Mouse (Mus musculus) cerebellum, adult 9-11 months (tissue): ENCODE results near the gene Eif3a.

Experiments
- DNase-seq: peaks from one replicate; pipeline ENCODE4 v3.0.0; 2022

Eif3a gene

DNA sequence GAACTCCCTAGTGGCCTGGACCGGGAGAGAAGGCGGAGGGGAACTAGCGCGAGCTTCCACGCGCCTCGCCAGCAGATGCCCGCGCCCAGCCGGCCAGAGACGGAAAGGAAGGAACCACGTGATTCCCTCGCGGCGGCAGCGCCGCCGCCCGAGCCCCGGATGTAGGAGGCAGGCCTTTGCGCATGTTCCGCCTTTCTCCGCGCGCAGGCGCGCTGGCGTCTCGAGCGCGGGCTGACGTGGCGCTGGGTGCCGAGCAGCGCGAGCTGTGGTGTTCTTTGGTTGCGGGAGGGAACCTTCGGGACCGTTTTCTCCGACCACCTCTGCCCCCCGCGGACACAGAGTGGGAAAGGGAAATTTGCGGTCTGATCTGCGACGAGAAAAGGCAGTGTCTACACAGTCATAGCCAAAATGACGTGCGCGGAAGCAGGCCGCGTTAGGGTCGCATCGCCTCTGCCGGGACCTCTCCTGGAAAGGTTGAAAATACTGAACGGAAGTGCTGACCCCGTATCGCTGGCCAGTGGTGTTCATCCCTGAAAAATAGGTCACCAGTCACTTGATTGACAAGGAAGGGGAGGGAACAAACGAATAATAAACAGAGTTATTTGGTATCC, at the start of gene Eif3a:
TSS of gene Eif3a (minus strand) at position 108 of the 611 bp plus-strand sequence.
- peak; percentile 96 for DNase-seq

- DNase-seq: peak; percentile 52
These were observed 47.3 kb upstream of the Eif3a start for GRCm38 (mm10) chr19:60837747-60838146.

DNA sequence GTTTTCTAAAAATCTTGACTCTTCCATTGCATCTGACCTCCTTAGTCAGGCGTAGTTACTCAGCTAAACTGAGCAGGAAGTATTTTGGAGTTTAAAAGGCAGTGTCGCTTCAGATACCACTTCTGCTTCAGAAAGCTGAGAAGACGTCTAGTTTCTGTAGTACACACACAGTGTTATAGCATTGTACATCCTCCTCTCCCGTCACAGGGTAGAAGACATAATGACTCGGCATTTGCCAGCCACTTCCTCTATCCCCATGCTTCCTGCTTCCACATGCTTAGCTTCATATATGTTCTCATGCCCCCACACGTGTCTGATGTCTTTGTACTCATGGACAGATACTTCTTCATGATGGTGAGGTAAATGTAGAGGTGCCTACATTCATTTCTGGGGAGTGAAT, 28.2 kb upstream of the Eif3a start:
- no peak for DNase-seq

DNA sequence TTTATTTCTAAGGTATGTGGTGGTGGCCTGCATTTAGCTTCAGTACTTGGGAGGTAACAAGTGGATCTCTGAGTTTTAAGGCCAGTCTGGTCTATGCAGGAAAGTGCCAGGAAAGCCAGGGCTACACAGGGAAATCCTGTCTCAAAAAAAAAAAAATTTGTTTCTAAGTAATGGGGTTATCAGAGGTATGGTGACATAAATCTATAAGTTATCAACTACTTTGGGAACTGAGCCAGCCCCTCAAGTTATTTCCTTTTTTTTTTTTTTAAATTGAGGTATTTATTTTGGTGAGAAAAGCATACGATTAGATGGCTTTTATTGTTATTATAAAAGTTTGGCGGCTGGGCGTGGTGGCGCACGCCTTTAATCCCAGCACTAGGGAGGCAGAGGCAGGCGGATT, 22.7 kb upstream of the Eif3a start:
- DNase-seq: no peak

GRCm38 (mm10) chr19:60812036-60812389, 21.6 kb upstream of the Eif3a start:
- DNase-seq: no peak

GRCm38 (mm10) chr19:60811098-60812035, 20.9 kb upstream of the Eif3a start, which contains the start of gene Fam45a:
Fam45a (plus strand) TSS chr19:60811585.
- peak; percentile 93 for DNase-seq

DNA sequence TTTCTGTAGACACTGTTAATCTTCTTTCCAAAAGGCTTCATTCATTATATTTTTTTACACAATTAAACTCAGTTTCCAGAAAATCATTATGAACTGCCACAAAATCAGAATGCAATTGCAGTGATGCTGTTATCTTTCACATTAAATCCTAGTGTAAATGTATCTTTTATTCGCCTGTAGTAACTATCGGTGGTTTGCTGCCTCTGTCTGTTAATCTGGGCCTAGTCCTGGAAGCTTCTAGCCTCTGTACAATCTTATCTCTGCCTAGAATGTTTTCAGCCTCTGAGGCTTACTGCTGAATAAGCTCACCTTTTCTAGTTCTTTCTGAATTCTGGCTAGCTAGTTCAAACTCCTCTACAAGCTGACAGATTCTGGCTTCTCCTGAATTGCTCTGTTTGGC, 19.5 kb upstream of the Eif3a start:
- DNase-seq: no peak

GRCm38 (mm10) chr19:60804903-60805302, 14.4 kb upstream of the Eif3a start:
- DNase-seq: no peak

DNA sequence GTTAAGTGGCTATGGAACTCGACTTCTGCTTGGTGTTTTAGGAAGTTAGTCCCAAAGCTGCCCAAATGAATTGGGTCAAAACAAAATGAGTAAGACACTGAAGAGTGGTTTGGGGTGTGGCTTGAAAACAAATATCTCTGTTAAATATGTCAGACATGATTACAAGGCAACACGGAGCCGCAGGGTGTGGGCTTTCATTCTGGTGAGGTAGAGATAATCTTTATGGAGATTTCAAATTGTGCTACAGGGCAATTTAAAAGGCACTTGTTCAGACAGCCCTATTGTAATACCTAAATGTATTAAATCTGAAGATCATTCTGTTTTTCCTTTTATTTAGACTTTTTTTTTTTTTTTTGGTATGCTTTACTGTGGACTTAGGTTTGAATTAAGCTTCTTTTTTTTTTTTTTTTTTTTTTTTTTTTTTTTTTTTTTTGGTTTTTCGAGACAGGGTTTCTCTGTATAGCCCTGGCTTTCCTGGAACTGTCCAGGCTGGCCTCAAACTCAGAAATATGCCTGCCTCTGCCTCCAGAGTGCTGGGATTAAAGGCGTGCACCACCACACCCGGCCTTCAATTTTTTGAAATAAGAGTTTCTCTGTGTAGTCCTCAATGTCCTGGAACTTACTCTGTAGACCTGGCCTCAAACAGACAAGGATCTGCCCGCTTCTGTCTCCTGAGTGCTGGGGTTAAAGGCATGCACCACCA, 9.6 kb upstream of the Eif3a start:
- DNase-seq: no peak

- DNase-seq: no peak
These were observed 7.0 kb upstream of the Eif3a start for GRCm38 (mm10) chr19:60797415-60797814.

DNA sequence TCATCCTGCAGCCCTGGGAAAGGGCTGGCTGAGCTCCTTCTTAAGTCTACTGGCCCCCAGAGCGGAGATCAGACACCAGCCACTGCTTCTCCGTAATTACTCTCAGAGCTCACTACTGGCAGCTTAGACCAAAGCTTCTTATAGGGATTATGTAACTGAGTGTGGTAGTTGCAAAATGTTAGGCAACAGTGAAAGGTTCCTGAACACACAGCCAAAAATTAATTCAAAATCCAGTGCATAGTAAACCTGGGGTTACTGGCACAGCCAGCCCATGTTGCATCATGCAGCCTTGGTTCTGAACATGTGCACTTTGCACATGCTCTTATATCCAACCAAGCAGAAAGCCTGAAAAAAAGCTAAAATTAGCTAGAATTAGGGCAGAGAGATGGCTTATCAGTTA, 4.8 kb upstream of the Eif3a start:
- no peak for DNase-seq

DNA sequence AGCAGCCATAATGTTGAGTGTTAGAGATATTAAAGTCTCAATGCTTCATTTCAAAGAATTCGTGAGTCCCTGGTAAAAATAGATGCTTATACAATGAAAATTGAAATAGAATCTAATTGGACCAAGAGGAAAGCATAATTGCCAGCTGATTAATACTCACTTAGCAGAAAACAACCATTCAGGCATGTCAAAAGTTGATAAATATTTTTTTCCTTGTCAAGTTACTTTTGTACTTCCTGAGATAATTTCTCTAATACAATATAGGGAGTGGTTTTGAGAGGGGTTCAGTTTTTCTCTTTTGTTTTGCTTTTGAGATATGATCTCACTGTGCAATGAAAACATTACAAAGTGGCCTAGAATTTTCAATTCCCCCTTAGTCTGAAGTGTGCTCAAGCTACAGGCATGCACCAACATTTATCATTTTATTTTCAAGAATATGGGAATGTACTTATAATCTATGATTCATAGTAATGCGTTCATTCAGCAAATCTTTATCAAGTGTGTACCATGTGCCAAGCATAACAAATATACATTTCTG, 2.8 kb upstream of the Eif3a start:
- DNase-seq: no peak

DNA sequence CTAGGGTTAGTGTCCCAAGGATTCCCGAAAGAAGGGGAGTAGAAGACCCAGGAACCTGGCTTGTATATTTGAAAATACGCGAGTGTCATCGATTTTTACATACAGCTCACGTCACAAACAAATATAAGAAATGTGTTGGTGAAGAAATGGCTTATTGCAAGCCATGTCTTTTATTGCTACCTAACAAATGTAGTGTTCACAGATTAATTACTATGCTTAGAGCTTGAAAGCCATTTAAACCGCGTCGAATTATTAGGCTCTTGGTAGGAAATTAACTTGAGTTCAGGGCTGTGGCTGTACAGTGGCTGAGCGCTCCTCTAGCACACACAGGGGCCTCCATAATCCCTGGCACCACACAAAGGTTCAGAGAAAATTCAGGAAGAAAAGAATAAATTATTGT, 706 bp upstream of the Eif3a start:
- DNase-seq: no peak

DNA sequence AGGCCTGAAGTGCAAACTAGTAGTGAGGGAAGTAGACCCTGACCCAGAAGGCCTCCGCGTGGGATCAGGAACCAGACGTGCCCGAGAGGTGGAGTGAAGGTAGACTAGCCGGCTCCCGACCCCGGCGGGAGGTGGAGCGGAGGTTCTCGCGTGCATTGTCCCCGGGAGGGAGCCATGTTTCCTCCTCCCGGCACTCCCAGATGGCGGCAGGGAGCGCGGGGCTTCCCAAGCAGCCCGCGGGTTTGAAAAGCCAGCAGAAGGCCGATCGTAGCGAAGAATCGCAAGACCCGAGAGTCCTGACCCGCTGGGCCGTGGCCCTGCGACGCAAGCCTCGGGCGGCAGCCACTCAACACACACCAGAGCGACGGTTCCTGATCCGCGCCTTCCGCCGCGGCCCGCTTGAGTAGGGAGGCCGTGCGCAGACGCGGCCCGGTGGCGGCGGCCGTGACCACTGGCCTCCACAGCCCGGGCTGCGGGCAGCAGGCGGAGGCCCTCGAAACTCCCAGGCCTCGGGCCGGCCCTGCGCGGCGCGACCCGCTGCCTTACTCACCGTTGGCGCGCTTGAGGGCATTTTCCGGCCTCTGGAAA, 445 bp downstream of the Eif3a start:
- peak; percentile 70 for DNase-seq

DNA sequence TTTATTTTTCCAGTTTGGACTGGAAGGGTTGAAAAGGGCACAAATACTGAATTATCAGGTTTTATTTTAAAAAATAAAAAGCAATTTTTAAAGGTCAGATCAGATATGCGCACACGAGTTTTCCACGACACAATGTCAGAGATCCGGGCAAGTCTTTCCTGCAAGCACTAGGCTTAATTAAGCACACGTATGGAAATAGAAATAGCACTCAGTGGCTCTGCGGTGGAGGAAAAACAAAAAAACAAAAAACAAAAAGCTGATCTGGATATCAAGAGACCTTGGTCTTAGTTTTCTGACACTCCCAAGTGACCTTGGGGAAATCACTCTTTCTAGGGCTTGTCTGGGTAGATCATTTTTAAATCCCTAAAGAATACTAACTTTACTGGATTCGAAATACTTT, 1.0 kb downstream of the Eif3a start:
- no peak for DNase-seq

DNA sequence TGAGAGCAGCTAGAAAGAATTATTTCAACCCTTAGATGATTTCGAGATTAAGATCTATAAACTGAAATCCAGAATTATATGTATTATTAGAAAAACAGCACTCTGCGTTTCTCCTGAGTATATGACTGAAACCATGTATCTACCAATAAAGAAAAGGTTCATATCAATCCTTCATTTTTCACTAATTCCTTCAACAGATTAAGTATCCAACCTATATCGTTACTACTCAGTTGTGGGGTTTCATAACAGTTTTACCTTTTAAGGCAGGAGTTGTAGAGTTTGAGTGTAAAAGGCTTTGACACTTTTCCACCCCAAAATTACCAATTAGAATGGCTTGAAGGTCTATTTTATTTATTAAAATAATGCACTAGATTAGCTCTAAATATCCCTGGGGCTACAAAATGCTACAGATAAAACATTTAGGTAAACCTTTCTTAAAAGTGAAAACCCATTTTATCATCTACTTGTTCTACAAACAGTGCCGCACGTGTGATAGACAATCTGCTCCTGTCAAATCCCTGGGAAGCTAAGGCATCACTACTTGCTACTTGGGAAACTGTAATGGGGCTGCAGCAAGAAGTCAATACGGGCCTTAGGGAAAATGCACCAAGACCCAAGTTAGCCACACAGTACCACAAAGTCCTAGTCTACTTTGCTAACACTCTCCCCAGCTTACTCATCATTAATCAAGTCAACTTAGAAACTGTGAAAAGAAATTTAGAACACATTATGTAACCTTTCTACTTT, 2.1 kb downstream of the Eif3a start:
- DNase-seq: no peak

DNA sequence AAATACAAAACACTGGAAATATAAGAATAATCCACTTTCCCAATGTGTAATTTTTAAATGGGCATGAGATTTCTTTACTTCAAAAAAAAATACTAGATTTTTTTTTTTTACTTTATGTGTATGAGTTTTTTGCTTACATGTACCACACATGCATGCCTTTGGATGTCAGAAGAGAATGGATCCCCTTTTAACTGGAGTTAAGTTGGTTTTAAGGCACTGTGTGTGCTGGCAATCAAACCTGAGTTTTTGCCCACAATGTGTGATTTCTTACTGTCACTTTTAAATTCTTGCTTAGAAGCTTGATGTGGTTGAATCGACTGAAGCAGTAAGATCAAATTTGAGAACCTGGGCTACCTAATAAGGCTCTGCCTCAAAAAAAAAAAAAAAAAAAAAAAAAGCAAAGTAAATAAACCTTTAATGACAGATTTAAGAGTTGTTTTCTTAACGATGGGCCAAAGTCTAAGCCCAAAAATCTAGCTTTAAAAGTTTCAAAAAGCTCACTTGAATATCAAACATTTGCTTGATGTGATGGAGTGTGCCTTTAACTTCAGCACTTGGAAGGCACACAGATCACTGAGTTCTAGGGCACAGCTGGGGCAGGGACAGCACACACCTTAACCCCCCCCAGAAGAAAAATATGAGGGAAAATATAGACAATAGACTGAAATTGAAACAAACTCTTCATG, 2.9 kb downstream of the Eif3a start:
- no peak for DNase-seq

GRCm38 (mm10) chr19:60784712-60785111, 5.7 kb downstream of the Eif3a start:
- no peak for DNase-seq

DNA sequence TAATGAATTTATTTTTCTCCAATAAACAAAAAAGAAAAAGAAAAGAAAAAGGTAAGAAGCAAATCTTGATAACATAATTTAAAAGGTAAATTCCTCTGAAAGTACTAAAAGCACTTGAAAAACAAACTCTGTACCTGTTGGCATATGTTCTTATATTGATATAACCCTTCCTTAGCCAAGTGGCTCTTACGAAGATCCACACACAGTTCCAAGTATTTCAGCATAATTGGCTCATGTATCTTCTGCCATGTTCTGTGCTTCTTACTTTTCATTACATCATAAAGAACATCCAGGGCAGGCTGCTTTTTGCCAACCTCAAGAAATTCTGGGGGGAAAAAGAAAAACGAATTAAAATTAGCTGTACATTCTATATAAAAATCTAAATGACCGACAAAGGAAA, 8.4 kb downstream of the Eif3a start:
- no peak for DNase-seq

GRCm38 (mm10) chr19:60773366-60773765, 17.1 kb downstream of the Eif3a start:
- no peak for DNase-seq
